Mouse (Mus musculus) bone marrow macrophage, adult 2 months (primary cell): ENCODE results near the gene Atp6v1e2.

Experiments used
- CTCF ChIP-seq: IDR thresholded peaks from 2 replicates; pipeline ENCODE4 v1.5.1; 2012; ENCODE audit warnings: low read depth, mild to moderate bottlenecking, low read length, moderate library complexity
- POLR2A ChIP-seq: IDR thresholded peaks from 2 replicates; pipeline ENCODE4 v1.6.1; 2012; ENCODE audit warnings: mild to moderate bottlenecking, low read depth, low read length, borderline replicate concordance

DNA sequence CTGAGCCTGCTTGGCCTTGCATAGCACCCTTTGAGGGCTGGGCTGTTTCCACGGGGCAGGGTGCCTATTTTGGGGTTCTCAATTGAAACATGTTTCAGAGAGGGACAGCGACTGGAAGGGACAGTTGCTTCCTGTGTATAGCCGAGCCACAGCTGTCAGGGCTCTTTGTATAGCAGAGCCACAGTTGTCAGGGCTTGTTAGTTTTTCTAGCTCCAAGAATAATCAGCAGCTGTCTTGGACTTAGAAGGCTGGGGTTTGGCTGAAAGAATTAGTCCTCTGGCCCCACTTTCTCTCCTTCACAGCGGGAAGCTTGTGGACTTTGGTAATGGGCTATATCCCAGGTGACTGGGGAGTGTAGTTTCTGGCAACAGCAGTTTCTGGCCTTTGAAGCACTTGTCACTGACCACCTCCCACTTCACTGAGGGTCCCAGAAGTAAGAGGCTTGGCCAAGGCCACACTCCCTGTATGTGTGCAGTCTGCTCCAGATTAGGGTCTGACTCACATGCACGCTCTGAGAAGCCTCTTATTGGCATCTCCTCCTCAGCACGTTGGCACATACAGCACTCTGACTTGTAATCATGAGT is 41.0 kb upstream of the Atp6v1e2 start:
- TF ChIP-seq POLR2A, result no peak
- TF ChIP-seq CTCF, result no peak
